Mouse (Mus musculus) embryonic facial prominence, embryonic 15.5 days (tissue): ENCODE results near the gene Ndufc2. TPM values are rescaled to one million over a fixed set of nuclear protein-coding genes. Genes with fewer than 3 reads are reported as not detected.

Experiments used
- ATAC-seq: fragments of 200-750 bp; cut with Nextera tagmentation; 2 replicates; pipeline ENCODE4 v1.8.0; 2017; ENCODE audit warnings: low read depth, moderate TSS enrichment; ENCODE audit not compliant: insufficient number of reproducible peaks, low FRiP score, low TSS enrichment
- H3K27ac ChIP-seq: fragments of 300-500 bp; sonication (generic); replicated peaks from 2 replicates; pipeline ENCODE4 v1.5.1; 2015; ENCODE audit warnings: mild to moderate bottlenecking, inconsistent platforms
- H3K27me3 ChIP-seq: fragments of 300-500 bp; sonication (generic); 2 replicates; pipeline ENCODE4 v1.6.1; 2015; ENCODE audit warnings: inconsistent platforms
- H3K36me3 ChIP-seq: fragments of 300-500 bp; sonication (generic); 2 replicates; pipeline ENCODE4 v1.6.1; 2015; ENCODE audit warnings: mild to moderate bottlenecking, inconsistent platforms
- H3K4me1 ChIP-seq: fragments of 300-500 bp; sonication (generic); 2 replicates; pipeline ENCODE4 v1.6.1; 2015; ENCODE audit warnings: inconsistent platforms
- H3K4me2 ChIP-seq: fragments of 300-500 bp; sonication (generic); replicated peaks from 2 replicates; pipeline ENCODE4 v1.6.1; 2015; ENCODE audit warnings: mild to moderate bottlenecking, inconsistent platforms
- H3K4me3 ChIP-seq: fragments of 300-500 bp; sonication (generic); replicated peaks from 2 replicates; pipeline ENCODE4 v1.5.1; 2015; ENCODE audit warnings: mild to moderate bottlenecking, inconsistent platforms
- H3K9ac ChIP-seq: fragments of 300-500 bp; sonication (generic); 2 replicates; pipeline ENCODE4 v1.6.1; 2015; ENCODE audit warnings: inconsistent platforms
- H3K9me3 ChIP-seq: fragments of 300-500 bp; sonication (generic); replicated peaks from 2 replicates; pipeline ENCODE4 v1.6.1; 2016; ENCODE audit warnings: inconsistent platforms
- WGBS: fragments of 180-500 bp; shearing (Covaris S2); methylation state at CpG from one replicate; pipeline ENCODE4 v1.1.7; 2015; 5-methylcytosine and 5-hydroxymethylcytosine counted together
- polyA plus RNA-seq: library from polyadenylated mRNA; unstranded; fragments of >200 nt; fragmentation: Nextera tagmentation; extraction: Ambion mirVana; gene quantifications from 2 replicates; pipeline ENCODE4 v1.2.1, GENCODE M21; 2015

The Ndufc2 gene
- polyA plus RNA-seq, 1 experiment from 2014 or later, result 344 TPM

DNA sequence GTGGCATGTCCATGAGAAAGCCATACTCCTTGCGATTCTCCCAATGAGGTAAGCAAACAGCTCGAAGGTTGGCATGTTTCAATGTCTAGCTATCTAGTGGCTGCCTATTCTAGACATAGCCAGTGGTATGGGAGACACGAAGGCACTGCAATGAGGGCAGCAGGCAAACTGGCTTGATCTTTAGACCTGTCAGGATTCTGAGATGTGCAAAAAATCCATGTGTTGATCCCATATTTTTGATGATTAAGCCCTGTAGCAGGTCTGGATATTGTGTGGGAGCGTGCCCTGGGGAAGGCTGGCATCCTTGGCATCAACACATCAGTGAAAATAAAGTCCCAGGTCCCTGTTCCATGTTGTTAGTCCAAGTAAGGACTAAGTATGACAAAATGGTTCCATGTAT lies 11.3 kb upstream of the Ndufc2 start:
- 95% methylated on average over 4 of the region's 4 CpGs for WGBS

DNA sequence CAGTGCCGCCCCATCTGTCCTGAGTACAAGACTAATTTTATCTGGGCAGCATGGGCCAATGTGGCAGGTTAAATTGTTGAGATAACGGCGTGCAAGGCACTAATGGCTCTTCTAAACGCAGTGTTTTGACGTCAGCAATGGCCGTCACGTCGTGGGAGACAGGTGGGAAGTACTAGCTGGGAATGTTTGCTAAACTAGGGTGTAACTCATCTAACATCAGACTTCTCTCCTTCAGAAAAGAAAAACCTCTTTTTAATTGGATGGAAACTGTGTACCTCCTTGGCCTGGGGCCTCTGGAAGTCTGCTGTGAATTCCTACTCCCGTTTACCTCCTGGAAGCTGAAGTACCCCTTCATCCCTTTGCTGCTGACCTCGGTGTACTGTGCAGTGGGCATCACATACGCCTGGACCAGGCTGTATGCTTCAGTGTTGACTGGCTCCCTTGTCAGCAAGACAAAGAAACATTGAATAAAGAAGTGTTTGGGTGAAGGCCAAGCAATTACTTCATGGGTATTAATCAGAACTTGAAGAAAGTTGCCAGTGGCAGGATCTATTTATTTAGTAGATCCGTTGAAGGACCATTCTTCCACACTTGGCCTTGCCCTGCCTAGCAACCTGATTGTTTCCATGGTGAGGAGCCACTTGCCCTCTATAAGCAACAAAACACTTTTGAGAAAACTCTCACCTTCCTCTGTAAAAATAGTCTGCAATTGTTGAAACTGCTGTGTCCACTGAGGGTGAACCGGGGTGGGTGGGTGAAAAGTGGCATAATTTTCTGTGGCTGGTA lies 8.3 kb upstream of the Ndufc2 start:
- no peak for ATAC-seq
- Histone ChIP-seq H3K4me2 (no peak overlapping the region), H3K36me3 (peaks cover 42% of the 10 kb centered on the region), H3K9ac (no peak overlapping the region), H3K4me1 (no peaks in the 10 kb centered on the region), H3K9me3 (no peaks in the 10 kb centered on the region), H3K27me3 (no peaks in the 10 kb centered on the region), H3K4me3 (no peak overlapping the region), H3K27ac (no peak overlapping the region)
- 91% methylated on average over 13 of the region's 13 CpGs for WGBS

More for the DNA sequence above, 11.3 kb upstream of the Ndufc2 start:
- Histone ChIP-seq H3K27ac (no peak overlapping the region), H3K4me1 (no peaks in the 10 kb centered on the region), H3K4me2 (no peak overlapping the region), H3K36me3 (peaks cover 67% of the 10 kb centered on the region), H3K4me3 (no peak overlapping the region), H3K9ac (no peak overlapping the region), H3K27me3 (no peaks in the 10 kb centered on the region), H3K9me3 (no peaks in the 10 kb centered on the region)
- no peak for ATAC-seq

DNA sequence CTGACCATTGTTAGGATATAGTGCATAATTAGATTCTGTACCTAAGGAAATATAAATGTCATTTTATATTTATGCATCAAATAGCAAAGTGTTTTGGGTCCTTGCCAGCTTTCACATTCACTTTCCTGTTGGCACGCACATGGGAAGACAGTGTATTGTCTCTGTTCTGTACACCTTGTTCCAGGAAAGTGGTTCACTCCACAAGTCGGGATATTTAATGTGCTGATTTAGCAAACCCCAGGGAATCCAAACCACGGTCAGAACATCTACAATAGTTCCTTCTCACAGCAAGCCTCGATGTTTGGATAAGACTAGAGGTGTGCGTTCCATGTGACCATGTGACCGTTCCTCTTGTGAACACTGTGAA lies 7.7 kb upstream of the Ndufc2 start:
- ATAC-seq, result no peak
- H3K4me1 ChIP-seq, result no peaks in the 10 kb centered on the region
- no peaks in the 10 kb centered on the region for H3K9me3 ChIP-seq
- H3K4me3 ChIP-seq, result no peak overlapping the region
- H3K9ac ChIP-seq, result no peak overlapping the region
- H3K27ac ChIP-seq, result no peak overlapping the region
- H3K36me3 ChIP-seq, result peaks cover 36% of the 10 kb centered on the region
- no peaks in the 10 kb centered on the region for H3K27me3 ChIP-seq
- 87% methylated on average over 6 of the region's 6 CpGs for WGBS
- H3K4me2 ChIP-seq, result no peak overlapping the region

DNA sequence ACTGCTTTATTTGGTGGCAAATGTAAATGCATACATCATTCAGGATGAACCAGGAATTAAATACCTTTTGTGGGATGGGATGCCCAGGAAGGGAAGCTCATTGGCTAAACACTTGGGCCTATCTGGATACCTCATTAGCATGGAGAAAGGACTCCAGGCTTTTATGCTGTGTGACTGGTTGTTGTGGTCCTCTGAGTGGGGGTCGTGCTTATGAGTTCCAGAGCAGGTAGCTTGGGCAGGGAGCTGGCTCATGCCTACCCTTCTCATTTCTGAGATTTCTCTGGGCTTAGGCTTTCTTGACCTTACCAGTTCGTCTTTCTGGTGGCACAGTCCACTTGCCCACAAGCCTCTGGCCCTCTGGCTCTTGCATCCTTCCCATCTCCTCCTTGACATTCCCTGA lies 5.4 kb upstream of the Ndufc2 start:
- WGBS, result 87% methylated on average over 2 of the region's 2 CpGs
- no peaks in the 10 kb centered on the region for H3K4me1 ChIP-seq

DNA sequence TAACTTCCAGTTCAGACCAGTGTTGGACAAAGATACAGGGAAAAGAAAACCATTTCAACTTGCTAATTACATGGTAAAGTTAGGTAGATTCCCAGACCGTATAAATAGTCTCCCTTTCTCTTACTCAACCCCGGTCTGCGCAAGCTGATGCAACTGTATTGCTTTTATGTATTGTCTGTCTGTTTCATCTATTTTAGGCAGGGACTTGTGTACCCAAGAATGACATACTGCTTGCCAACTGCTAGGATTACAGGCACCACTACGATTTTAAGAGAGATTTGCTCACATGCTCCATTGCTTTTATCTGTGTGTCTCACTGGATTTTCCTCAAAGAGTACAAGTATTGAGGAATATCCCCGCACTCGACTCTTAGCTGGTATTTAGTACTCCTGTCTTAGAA lies 860 bp upstream of the Ndufc2 start:
- 83% methylated on average over 6 of the region's 6 CpGs for WGBS

More for the DNA sequence above, 5.4 kb upstream of the Ndufc2 start:
- ATAC-seq, result no peak
- no peak overlapping the region for H3K4me2 ChIP-seq
- no peak overlapping the region for H3K27ac ChIP-seq
- H3K9ac ChIP-seq, result no peak overlapping the region
- no peaks in the 10 kb centered on the region for H3K9me3 ChIP-seq
- peaks cover 15% of the 10 kb centered on the region for H3K36me3 ChIP-seq
- H3K27me3 ChIP-seq, result no peaks in the 10 kb centered on the region
- H3K4me3 ChIP-seq, result no peak overlapping the region

DNA sequence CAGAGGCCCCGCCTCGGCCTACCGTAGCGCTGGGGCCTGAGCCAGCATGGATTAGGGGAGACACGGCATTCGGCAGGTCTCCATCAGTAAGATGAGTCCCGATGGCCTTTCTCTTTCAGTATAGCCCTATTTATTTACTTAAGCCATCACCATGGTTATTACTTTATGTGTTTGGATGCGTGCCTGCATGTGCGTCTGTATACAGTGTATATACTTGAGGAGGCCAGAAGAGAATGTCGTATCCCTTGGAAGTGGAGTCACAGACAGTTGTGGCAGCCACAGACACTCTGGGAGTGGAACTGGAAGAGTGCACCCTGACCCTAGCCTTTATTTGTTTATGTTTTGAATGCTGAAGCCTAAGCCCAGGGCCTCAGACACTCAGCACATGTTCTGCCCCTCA lies 7.3 kb downstream of the Ndufc2 start:
- H3K4me3 ChIP-seq, result no peak overlapping the region
- H3K9ac ChIP-seq, result no peak overlapping the region
- no peaks in the 10 kb centered on the region; the same call in 1 of the 2 replicates for H3K4me1 ChIP-seq
- no peak overlapping the region for H3K27ac ChIP-seq
- no peak for ATAC-seq
- WGBS, result 79% methylated on average over 10 of the region's 10 CpGs
- H3K9me3 ChIP-seq, result no peaks in the 10 kb centered on the region
- peaks cover 56% of the 10 kb centered on the region for H3K36me3 ChIP-seq
- H3K27me3 ChIP-seq, result no peaks in the 10 kb centered on the region
- no peak overlapping the region for H3K4me2 ChIP-seq

More for the DNA sequence above, 860 bp upstream of the Ndufc2 start:
- H3K27ac ChIP-seq, result no peak overlapping the region
- peaks cover 14% of the 10 kb centered on the region for H3K36me3 ChIP-seq
- H3K4me2 ChIP-seq, result no peak overlapping the region
- no peaks in the 10 kb centered on the region for H3K27me3 ChIP-seq
- no peak for ATAC-seq
- no peak overlapping the region for H3K9ac ChIP-seq
- peaks cover 17% of the 10 kb centered on the region for H3K4me1 ChIP-seq
- H3K4me3 ChIP-seq, result no peak overlapping the region
- H3K9me3 ChIP-seq, result no peaks in the 10 kb centered on the region

DNA sequence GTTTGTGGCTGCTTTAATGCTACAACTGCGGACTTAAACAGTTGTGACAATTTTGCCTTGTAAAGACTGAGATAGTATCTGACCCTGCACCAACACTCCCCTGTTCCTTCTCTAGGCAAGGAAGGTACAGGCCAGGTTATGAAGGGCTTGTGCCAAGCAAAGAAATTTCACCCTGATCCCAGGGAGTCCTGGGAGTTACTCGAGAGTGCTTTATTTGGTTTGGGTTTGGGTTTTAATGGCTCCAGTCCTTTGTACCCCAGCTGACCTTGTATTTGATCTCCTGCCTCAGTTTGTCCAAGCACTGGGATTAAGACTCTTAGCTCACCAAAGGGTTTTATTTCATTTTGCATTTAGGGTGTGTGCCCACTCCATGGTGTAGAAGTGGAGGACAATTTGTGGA lies 11.3 kb downstream of the Ndufc2 start:
- Histone ChIP-seq H3K4me2 (no peak overlapping the region), H3K27me3 (no peaks in the 10 kb centered on the region), H3K4me3 (no peak overlapping the region), H3K27ac (no peak overlapping the region), H3K9me3 (no peaks in the 10 kb centered on the region), H3K4me1 (no peaks in the 10 kb centered on the region), H3K9ac (no peak overlapping the region), H3K36me3 (peaks cover 52% of the 10 kb centered on the region)
- WGBS, result 75% methylated on average over 2 of the region's 2 CpGs
- ATAC-seq, result no peak

DNA sequence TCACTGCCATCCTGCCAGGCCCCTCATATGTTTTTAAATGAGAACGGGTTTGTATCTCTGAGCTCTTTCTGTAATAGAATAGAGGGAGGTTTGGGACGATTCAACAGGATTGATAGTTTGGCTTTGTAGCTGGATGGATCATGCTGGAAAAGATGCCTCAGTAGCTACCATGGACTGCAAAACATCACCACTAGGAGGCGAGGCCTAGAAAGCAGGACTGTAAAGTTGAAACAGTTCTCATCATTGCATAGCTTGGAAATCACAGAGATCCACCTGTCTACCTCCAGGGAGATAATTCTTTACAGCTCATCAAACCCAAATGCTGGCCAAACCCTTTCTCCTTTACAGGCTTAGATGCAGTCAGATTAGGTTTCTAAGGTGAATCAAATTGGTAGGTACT lies 11.8 kb downstream of the Ndufc2 start:
- H3K9ac ChIP-seq, result no peak overlapping the region
- no peak for ATAC-seq
- H3K9me3 ChIP-seq, result no peaks in the 10 kb centered on the region
- WGBS, result 79% methylated on average over 3 of the region's 3 CpGs
- no peak overlapping the region for H3K27ac ChIP-seq
- no peak overlapping the region for H3K4me2 ChIP-seq
- no peaks in the 10 kb centered on the region for H3K27me3 ChIP-seq
- H3K4me3 ChIP-seq, result no peak overlapping the region
- H3K4me1 ChIP-seq, result no peaks in the 10 kb centered on the region
- peaks cover 52% of the 10 kb centered on the region for H3K36me3 ChIP-seq

DNA sequence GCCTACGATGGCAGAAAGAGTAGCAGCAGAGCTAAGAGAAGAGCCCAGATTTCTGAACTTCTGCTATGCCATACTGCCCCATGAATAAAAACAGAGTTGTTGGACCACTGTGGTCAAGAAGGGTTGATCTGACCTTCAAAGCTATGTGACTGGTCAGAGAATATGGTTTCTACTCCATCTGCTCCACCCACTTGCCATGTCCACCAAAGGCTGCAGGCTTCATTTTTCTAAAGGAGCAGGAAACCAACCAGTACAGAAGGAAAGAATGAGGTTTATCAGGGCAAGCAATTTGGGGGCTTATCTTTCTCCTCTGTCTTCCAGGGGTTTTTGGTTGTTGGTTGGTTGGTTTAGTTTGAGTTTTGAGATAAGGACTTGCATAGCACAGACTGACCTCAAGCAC lies 14.2 kb downstream of the Ndufc2 start:
- Histone ChIP-seq H3K27ac (no peak overlapping the region), H3K4me3 (no peak overlapping the region), H3K4me2 (no peak overlapping the region), H3K4me1 (no peaks in the 10 kb centered on the region), H3K27me3 (no peaks in the 10 kb centered on the region), H3K9ac (no peak overlapping the region), H3K36me3 (peaks cover 32% of the 10 kb centered on the region), H3K9me3 (no peaks in the 10 kb centered on the region)
- 93% methylated on average over 1 of the region's 1 CpGs for WGBS
- no peak for ATAC-seq

DNA sequence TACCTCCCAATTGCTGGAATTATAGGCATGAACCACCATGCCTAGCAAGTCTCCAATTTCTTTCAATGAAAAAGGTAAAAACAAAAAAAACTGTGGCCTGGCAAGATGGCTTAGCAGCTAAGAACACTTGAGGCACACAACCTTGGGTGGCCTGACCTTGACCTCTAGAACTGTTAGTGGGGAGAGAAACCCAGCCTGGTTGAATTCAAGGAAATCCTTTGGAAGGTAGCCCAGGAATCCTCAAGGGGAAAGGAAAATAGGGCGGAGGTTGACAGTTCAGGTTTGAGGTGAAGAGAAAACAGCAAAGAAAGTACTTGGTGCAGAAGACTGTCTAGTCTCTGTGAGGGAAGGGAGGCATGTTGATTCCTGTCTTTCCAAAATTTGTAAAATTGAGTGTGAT lies 14.6 kb downstream of the Ndufc2 start:
- no peaks in the 10 kb centered on the region for H3K9me3 ChIP-seq
- no peak overlapping the region for H3K9ac ChIP-seq
- H3K4me3 ChIP-seq, result no peak overlapping the region
- no peaks in the 10 kb centered on the region for H3K27me3 ChIP-seq
- H3K27ac ChIP-seq, result no peak overlapping the region
- WGBS, result 72% methylated on average over 1 of the region's 1 CpGs
- H3K36me3 ChIP-seq, result peaks cover 28% of the 10 kb centered on the region
- H3K4me2 ChIP-seq, result no peak overlapping the region
- ATAC-seq, result no peak
- H3K4me1 ChIP-seq, result no peaks in the 10 kb centered on the region

DNA sequence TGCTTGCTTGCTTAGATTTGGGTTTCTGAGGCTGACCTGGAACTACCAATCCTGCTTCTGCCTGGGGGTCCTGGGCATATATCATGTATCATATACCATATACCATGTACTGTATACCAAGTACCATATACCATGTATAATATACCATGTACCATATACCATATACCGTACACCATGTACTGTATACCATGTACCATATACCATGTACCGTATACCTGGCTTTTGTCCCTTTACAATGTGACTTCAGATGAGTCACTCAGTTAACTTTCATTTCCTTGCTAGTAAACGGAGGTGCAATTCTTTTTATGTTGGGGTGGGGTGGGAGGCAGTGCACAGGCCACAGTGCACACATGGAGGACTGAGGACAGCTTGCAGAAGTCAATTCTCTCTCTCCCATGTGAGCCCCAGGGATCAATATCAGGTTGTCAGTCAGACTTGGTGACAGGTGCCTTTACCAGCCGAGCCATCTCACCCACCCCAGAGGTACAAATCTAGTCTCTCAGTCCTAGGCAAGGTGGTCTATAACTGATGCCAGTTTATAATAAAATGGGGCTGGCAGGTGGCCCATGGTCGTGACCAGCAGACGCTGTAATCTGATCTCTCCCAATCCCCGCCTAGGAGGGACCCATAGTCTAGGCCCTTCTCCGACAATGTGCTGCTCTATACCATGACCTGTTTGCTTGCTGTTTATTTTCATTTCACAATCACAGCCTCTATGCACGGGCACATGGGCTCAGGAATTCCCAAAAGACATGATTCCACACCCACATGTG lies 15.3 kb downstream of the Ndufc2 start:
- no peak for ATAC-seq
- no peaks in the 10 kb centered on the region for H3K9me3 ChIP-seq
- H3K27me3 ChIP-seq, result no peaks in the 10 kb centered on the region
- no peaks in the 10 kb centered on the region for H3K4me1 ChIP-seq
- no peak overlapping the region for H3K4me3 ChIP-seq
- no peak overlapping the region for H3K9ac ChIP-seq
- no peak overlapping the region for H3K4me2 ChIP-seq
- H3K36me3 ChIP-seq, result peaks cover 21% of the 10 kb centered on the region
- H3K27ac ChIP-seq, result no peak overlapping the region
- 44% methylated on average over 9 of the region's 9 CpGs for WGBS
